Mouse (Mus musculus) small intestine, adult 2 months (tissue): Measurements from ENCODE around the gene Ankle2.

Source experiments
- CTCF ChIP-seq: fragments of 200-500 bp; IDR thresholded peaks from 2 replicates; pipeline ENCODE4 v1.5.1; 2012; ENCODE audit warnings: low read depth, mild to moderate bottlenecking, control low read depth, inconsistent platforms, low read length, moderate library complexity, mixed read lengths; ENCODE audit not compliant: insufficient replicate concordance, insufficient read length; ENCODE audit errors: extremely low read depth
- POLR2A ChIP-seq: fragments of 200-500 bp; IDR thresholded peaks from 2 replicates; pipeline ENCODE4 v1.6.1; 2012; ENCODE audit warnings: low read depth, mild to moderate bottlenecking, control low read depth, inconsistent platforms, low read length, moderate library complexity

DNA sequence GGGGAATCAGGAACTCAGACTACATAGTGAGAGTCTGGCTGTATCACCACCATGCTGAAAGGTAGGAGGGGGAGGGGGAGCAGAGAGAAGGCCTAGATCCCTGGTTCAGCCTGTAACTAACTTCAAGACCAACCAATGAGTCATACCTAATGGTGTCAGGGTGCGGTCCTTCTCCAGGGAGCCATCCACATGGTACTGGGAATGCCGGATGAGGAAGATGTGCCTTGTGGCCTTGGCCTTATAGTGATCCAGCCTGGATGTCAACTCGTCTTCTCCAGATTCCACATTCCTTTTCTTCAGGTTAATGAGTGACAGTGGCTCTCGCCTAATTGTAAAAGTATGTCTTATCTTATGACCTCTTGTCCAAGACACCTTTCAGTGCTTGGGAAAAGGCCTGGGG, 36.1 kb downstream of the Ankle2 start:
- TF ChIP-seq CTCF = no peak
- TF ChIP-seq POLR2A = no peak
